Mouse (Mus musculus) liver, embryonic 16.5 days (tissue): ENCODE results near the gene Dock7. TPM values are rescaled to one million over a fixed set of nuclear protein-coding genes. Genes with fewer than 3 reads are reported as not detected.

Experiments
- ATAC-seq: fragments of 200-750 bp; cut with Nextera tagmentation; 2 replicates; pipeline ENCODE4 v1.8.0; 2017; ENCODE audit warnings: low read depth, mild to moderate bottlenecking, moderate number of reproducible peaks, moderate library complexity
- H3K27ac ChIP-seq: fragments of 300-500 bp; sonication (generic); 2 replicates; pipeline ENCODE4 v1.5.1; 2014; ENCODE audit warnings: mild to moderate bottlenecking, low read length
- H3K27me3 ChIP-seq: fragments of 300-500 bp; sonication (generic); 2 replicates; pipeline ENCODE4 v1.6.1; 2014; ENCODE audit warnings: low read depth, low read length, mixed read lengths; ENCODE audit not compliant: control insufficient read depth, insufficient read depth
- H3K36me3 ChIP-seq: fragments of 300-500 bp; sonication (generic); 2 replicates; pipeline ENCODE4 v1.6.1; 2014; ENCODE audit warnings: mild to moderate bottlenecking; ENCODE audit not compliant: control insufficient read depth, insufficient read depth
- H3K4me1 ChIP-seq: fragments of 300-500 bp; sonication (generic); 2 replicates; pipeline ENCODE4 v1.6.1; 2014; ENCODE audit warnings: low read depth, low read length, mixed read lengths; ENCODE audit not compliant: control insufficient read depth
- H3K4me2 ChIP-seq: fragments of 300-500 bp; sonication (generic); 2 replicates; pipeline ENCODE4 v1.6.1; 2014; ENCODE audit warnings: low read depth, low read length, mixed read lengths
- H3K4me3 ChIP-seq: fragments of 300-500 bp; sonication (generic); 2 replicates; pipeline ENCODE4 v1.5.1; 2014; ENCODE audit warnings: low read depth, mild to moderate bottlenecking, low read length
- H3K9ac ChIP-seq: fragments of 300-500 bp; sonication (generic); 2 replicates; pipeline ENCODE4 v1.6.1; 2014; ENCODE audit warnings: low read depth, low read length
- H3K9me3 ChIP-seq: fragments of 300-500 bp; sonication (generic); replicated peaks from 2 replicates; pipeline ENCODE4 v1.6.1; 2016; ENCODE audit warnings: low read length; ENCODE audit not compliant: control insufficient read depth
- WGBS: fragments of 180-500 bp; shearing (Covaris S2); extraction: QIAGEN DNeasy Blood & Tissue Kit; methylation state at CpG from one replicate; pipeline ENCODE4 v1.1.7; 2014; ENCODE audit not compliant: insufficient replicate concordance; 5-methylcytosine and 5-hydroxymethylcytosine counted together
- polyA plus RNA-seq: library from polyadenylated mRNA; unstranded; fragments of >200 nt; fragmentation: Nextera tagmentation; extraction: Ambion mirVana; gene quantifications from 2 replicates; pipeline ENCODE4 v1.2.1, GENCODE M21; 2015

Gene Dock7
- polyA plus RNA-seq, 1 experiment from 2014 or later, result 8.0 TPM

- H3K27me3 ChIP-seq, result no peaks in the 10 kb centered on the region
- H3K36me3 ChIP-seq, result no peaks in the 10 kb centered on the region
- H3K4me1 ChIP-seq, result no peaks in the 10 kb centered on the region; the same call in 1 of the 2 replicates
- no peaks in the 10 kb centered on the region for H3K9me3 ChIP-seq
- no peak for ATAC-seq
- no peak overlapping the region for H3K27ac ChIP-seq
- no peak overlapping the region for H3K4me3 ChIP-seq
- H3K9ac ChIP-seq, result no peak overlapping the region
- WGBS, result 83% methylated on average over 4 of the region's 4 CpGs
- H3K4me2 ChIP-seq, result no peak overlapping the region
Measured at GRCm38 (mm10) chr4:99108817-99109216, 11.9 kb downstream of the Dock7 start.

DNA sequence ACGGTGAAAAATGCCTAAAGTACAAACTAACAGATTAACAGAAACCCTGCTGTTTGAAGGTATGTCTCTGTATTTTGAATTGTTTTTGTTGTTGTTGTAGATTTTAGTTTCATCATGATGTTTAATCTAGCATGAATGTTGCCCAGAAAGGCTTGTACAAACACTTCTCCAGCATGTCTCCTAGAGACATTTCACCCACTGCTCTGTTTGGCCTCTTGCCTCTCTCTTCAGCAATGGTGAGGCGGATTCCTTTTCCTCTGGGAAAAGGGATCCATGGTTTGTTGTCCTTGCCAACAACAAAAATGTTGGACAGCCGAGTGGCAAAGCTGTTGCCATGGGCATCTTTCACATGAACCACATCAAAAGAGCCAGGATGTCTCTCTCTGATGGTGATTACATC, 17.9 kb downstream of the Dock7 start:
- no peak overlapping the region for H3K27ac ChIP-seq

DNA sequence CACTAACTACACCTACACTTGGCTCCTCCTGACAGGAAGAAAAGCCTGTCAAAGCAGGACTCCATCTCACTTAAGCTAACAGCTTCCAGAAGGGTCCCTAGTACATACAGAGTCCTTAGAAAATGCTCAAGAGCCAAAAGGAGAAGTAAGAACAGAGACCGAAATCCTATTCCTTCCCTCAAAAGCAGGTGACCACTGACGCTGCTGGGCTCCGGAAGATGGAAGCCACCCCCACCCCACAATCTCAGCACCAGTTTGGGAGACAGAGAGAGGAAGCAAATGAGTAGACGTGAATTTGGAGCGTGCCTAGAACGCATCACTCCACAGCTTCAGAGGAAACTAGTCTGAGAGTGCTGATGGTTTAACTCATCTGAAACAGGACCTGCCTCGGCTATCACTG, 20.0 kb downstream of the Dock7 start:
- H3K4me3 ChIP-seq, result no peak overlapping the region
- H3K27ac ChIP-seq, result no peak overlapping the region
- ATAC-seq, result no peak
- no peak overlapping the region for H3K4me2 ChIP-seq
- H3K4me1 ChIP-seq, result no peaks in the 10 kb centered on the region
- H3K27me3 ChIP-seq, result no peaks in the 10 kb centered on the region
- H3K9me3 ChIP-seq, result no peaks in the 10 kb centered on the region
- H3K36me3 ChIP-seq, result no peaks in the 10 kb centered on the region
- WGBS, result 43% methylated on average over 7 of the region's 7 CpGs
- H3K9ac ChIP-seq, result no peak overlapping the region

More for the DNA sequence above, 17.9 kb downstream of the Dock7 start:
- ATAC-seq, result no peak
- WGBS, result 69% methylated on average over 3 of the region's 3 CpGs
- Histone ChIP-seq H3K9me3 (no peaks in the 10 kb centered on the region), H3K27me3 (no peaks in the 10 kb centered on the region), H3K4me2 (no peak overlapping the region), H3K36me3 (no peaks in the 10 kb centered on the region), H3K4me1 (no peaks in the 10 kb centered on the region; the same call in 1 of the 2 replicates), H3K9ac (no peak overlapping the region), H3K4me3 (no peak overlapping the region)

GRCm38 (mm10) chr4:99091777-99092176, 28.9 kb downstream of the Dock7 start:
- Histone ChIP-seq H3K9me3 (no peaks in the 10 kb centered on the region), H3K4me2 (no peak overlapping the region), H3K27ac (no peak overlapping the region), H3K36me3 (no peaks in the 10 kb centered on the region), H3K27me3 (no peaks in the 10 kb centered on the region), H3K4me1 (peaks cover 4% of the 10 kb centered on the region), H3K9ac (no peak overlapping the region), H3K4me3 (no peak overlapping the region)
- ATAC-seq, result no peak
- 65% methylated on average over 3 of the region's 3 CpGs for WGBS

GRCm38 (mm10) chr4:99091151-99091701, 29.5 kb downstream of the Dock7 start:
- Histone ChIP-seq H3K4me2 (no peak overlapping the region), H3K36me3 (no peaks in the 10 kb centered on the region), H3K27me3 (no peaks in the 10 kb centered on the region), H3K9ac (no peak overlapping the region), H3K4me1 (peaks cover 4% of the 10 kb centered on the region), H3K4me3 (no peak overlapping the region), H3K9me3 (no peaks in the 10 kb centered on the region), H3K27ac (no peak overlapping the region)
- no peak for ATAC-seq
- WGBS, result 34% methylated on average over 3 of the region's 3 CpGs

GRCm38 (mm10) chr4:99087760-99088485, 32.8 kb downstream of the Dock7 start:
- H3K9ac ChIP-seq, result no peak overlapping the region
- no peak overlapping the region; the same call in 1 of the 2 replicates for H3K27ac ChIP-seq
- no peaks in the 10 kb centered on the region for H3K27me3 ChIP-seq
- H3K4me1 ChIP-seq, result peaks cover 4% of the 10 kb centered on the region
- peak overlapping the region; percentile 52 for H3K4me2 ChIP-seq
- H3K4me3 ChIP-seq, result peak overlapping the region; percentile 25; the same call in 1 of the 2 replicates
- 42% methylated on average over 17 of the region's 17 CpGs for WGBS
- H3K9me3 ChIP-seq, result no peaks in the 10 kb centered on the region
- no peaks in the 10 kb centered on the region for H3K36me3 ChIP-seq
- peak; percentile 76 for ATAC-seq

DNA sequence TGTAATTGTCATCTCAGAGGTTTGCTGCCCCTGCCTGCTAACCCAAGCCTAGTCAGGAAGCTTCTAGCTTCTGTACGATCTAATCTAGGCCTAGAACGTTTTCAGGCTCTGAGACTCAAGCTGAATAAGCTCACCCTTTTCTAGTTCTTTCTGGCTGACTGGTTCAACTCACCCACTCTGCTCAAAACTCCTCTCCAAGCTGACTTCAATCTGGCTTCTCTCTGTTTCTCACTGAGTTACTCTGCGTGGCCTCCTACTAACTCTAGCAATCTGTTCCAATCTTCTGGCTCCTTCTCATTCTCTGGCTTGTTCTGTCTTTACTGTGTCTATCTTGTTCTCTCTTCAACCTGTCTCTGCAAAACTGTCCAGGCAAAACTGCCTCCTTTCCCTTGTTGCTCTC, 36.9 kb downstream of the Dock7 start:
- ATAC-seq, result no peak
- 51% methylated on average over 3 of the region's 3 CpGs for whole genome bisulfite sequencing

DNA sequence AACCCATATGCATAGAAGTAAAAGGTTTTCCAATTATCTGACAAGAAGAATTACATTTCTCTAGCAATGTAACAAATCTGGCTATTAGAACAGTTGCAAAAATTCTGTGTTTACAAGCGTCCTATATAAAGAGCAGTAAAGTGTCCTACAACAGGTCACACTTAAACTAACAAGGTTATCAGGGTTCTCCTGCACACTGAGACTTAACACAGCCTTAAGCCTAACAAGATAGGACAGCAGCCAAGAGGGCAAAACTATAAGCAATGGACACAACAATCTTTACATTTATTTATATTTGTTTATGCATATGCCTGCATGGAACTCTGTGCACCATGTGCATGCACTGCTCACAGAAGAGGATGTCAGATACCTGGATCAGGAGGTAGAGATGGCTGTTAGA, 39.5 kb downstream of the Dock7 start:
- Histone ChIP-seq H3K9me3 (no peaks in the 10 kb centered on the region), H3K4me3 (no peak overlapping the region), H3K4me1 (no peaks in the 10 kb centered on the region), H3K4me2 (no peak overlapping the region), H3K27me3 (no peaks in the 10 kb centered on the region), H3K27ac (no peak overlapping the region), H3K36me3 (no peaks in the 10 kb centered on the region; the same call in 1 of the 2 replicates), H3K9ac (no peak overlapping the region)
- 56% methylated on average over 1 of the region's 1 CpGs for WGBS
- ATAC-seq, result no peak

More for the DNA sequence above, 36.9 kb downstream of the Dock7 start:
- H3K9ac ChIP-seq, result no peak overlapping the region
- H3K4me2 ChIP-seq, result no peak overlapping the region
- no peak overlapping the region for H3K27ac ChIP-seq
- no peaks in the 10 kb centered on the region for H3K9me3 ChIP-seq
- H3K36me3 ChIP-seq, result no peaks in the 10 kb centered on the region; the same call in 1 of the 2 replicates
- H3K4me3 ChIP-seq, result no peak overlapping the region
- H3K4me1 ChIP-seq, result no peaks in the 10 kb centered on the region; the same call in 1 of the 2 replicates
- no peaks in the 10 kb centered on the region for H3K27me3 ChIP-seq

GRCm38 (mm10) chr4:99078005-99078404, 42.7 kb downstream of the Dock7 start:
- no peak for ATAC-seq
- Histone ChIP-seq H3K9ac (no peak overlapping the region), H3K4me2 (no peak overlapping the region), H3K4me1 (no peaks in the 10 kb centered on the region), H3K27me3 (no peaks in the 10 kb centered on the region), H3K9me3 (no peaks in the 10 kb centered on the region), H3K36me3 (no peaks in the 10 kb centered on the region; the same call in 1 of the 2 replicates), H3K4me3 (no peak overlapping the region), H3K27ac (no peak overlapping the region)
- WGBS, result 53% methylated on average over 3 of the region's 3 CpGs
